Mouse (Mus musculus) spleen, adult 12 weeks (tissue): ENCODE measurements around the gene Cmtm6.
A peak's percentile ranks its signal among the peaks of the same experiment; 100 is the strongest.
"Not testable (repeated sequence)": the region's sequence is repeated elsewhere in the genome, so short reads cannot be mapped to it uniquely, and the experiment has no call there.

Experiments
- DNase-seq: peaks from one replicate; pipeline ENCODE4 v3.0.0; 2022; ENCODE audit warnings: low spot score

Cmtm6 gene

DNA sequence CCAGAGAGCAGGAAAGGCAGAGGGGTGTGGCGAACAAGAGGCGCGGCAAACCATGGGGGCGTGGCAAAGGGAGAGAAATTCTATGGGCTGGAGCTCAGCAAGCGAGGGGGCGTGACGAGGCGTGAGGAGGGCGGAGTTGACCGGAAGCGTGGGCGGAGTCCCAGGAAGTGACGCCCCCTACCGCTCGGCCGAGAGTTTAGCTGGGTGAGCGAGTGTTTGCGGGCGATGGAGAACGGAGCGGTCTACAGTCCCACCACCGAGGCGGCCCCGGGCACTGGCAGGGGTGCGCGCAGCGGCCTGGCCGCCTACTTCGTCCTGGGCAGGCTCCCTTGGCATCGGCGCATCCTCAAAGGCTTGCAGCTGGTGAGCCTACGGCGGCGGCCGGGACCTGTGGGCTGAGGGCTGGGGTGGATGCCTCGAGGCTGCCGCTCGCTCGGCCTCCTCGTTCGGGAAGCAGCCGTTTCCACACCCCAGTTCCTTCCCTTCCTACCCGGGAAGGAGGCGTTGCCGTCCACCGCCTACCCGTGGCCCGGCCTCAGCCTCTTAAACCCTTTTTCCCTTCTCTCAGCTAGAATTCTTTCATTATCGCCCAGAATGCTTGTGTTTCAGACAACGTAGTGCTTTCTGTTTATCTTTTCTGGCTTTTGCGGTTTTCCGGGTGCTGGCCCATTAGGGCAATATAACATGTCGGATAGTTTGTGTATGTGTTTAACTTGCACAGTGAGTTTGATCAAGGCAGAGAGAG, at the start of gene Cmtm6:
Gene Cmtm6 (plus strand): TSS at position 106 of the 745 bp plus-strand sequence.
- DNase-seq, result peak; percentile 98

DNA sequence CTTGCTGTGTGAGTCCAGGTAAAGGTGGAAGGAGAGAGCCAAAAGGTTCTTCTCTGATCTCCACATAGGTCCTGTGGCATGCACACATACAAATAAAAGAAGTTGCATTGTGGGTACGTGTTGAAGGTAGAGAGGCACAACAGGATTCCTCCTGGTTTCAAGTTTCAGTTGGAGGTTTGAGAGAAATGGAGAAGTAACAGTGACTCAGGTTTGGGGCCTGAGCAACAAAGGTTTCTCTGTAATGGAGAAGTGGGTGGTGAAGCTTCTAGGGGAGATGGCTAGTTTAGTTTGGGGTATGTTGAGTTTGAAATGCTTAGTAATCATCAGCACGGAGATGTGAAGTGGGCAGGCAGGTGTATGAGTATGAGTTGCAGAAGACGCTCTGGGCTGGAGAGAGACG, 48.7 kb upstream of the Cmtm6 start:
- DNase-seq, result no peak

DNA sequence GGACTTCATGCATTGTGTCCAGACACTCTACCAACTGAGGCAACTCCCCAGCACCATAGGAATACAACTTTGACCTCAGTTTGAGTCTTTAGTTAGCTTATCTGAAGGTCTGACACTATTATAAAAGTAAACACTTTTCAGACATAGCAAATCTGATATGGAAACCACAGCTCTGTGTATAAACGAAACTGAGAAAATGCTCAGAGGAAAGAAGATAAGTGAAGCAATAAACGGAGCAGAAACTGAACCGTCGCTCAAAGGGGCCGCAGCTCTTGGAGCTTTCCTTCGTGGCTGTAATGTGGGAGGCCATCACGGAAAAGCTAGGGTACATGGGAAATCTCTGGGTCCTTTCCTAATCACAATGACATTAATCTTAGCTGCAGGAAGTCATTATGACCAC, 44.7 kb upstream of the Cmtm6 start:
- DNase-seq, result no peak

DNA sequence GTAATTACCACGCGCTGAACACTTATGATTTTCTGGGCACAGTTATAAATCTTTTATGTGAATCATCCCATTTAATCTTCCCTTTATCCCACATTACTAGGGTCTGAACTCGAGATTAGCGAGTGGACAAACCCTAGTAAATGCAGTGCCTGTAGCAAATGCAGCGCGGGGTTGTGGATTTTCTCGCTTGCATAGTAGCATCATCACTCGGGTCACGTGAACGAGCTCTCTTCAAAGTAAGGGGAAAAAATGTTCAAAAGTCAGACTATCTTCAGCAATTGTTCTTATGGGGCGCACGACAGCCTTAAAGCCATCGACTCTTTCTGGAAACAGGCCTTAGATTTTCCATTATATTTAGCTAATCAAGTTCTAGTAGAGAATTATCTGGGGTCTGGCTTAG, 43.3 kb upstream of the Cmtm6 start:
- DNase-seq, result no peak

DNA sequence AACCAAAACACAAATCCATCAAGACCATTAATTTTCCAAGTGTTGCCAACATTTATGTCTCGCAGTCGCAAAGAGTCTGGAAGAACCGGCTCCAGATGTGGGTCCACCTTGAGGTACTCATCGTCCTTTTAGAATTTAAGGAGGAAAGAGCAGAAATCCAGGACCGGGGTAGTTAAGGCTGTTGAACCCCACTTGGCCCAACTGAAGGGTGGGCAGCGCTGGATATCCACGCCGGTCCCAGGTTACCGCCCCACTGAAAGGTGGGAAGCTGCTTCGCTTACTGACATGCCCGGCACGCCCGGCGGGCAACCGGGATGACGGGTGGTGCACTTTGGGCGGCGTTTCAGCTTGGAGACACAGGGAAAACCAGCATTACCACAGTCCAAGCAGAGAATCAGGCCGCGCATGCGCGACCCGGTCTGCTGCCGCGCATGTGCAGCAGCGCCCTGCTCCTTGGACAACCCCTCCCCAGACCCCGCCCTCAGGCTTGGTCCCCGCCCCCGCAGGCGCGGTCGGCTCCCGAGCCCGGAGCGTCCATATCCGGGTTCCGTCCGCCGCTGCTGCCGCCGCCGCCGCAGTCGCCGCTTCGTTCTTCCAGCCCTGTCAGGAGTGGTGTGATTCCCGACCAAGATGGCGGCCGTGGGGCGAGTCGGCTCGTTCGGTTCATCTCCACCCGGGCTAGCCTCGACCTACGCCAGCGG, 42.5 kb upstream of the Cmtm6 start, which contains the start of gene Dync1li1:
Gene Dync1li1 (plus strand): TSS at position 539 of the 701 bp plus-strand sequence.
- peak; percentile 95 for DNase-seq

DNA sequence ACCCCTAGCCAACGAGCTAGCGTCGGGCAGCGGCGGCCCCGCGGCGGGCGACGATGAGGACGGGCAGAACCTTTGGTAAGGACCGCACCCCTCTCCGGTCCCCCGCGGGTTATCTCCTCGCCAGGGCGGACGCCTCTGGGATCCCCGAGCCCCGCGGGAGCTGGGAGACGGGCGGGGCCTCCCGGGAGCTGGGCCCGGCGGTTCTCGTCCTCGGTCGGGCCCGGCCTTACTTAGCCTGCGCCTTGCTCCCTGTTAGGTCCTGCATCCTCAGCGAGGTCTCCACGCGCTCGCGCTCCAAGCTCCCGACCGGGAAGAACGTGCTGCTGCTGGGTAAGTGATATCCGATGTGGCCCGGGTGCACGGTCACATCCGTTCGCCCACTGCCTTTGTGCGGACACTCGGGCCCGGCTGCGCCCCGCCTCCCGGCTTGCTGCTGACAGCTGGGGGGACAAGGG, 41.9 kb upstream of the Cmtm6 start:
- no peak for DNase-seq

DNA sequence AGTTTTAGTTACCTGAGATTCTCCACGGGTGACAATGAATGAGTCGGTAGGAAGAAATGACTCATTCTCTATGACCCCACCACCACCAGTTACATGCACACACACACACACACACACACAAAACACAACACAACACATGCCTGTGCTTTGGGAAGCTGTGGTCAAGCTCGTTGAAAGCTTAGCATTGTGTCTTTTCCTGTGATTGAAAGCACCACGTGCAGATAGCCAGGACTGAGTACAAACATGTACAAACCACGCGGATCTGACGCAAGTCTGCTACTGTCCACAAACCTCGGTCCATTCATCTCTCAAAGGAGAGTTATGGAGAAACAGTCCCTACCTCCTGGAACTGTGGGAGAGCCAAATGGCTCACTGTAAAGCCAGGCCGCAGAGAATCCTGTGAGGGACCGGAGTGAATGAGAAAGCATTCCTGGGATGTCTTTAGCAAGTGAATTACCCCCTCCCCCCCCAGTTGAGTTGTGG, 40.8 kb upstream of the Cmtm6 start:
- no peak for DNase-seq

DNA sequence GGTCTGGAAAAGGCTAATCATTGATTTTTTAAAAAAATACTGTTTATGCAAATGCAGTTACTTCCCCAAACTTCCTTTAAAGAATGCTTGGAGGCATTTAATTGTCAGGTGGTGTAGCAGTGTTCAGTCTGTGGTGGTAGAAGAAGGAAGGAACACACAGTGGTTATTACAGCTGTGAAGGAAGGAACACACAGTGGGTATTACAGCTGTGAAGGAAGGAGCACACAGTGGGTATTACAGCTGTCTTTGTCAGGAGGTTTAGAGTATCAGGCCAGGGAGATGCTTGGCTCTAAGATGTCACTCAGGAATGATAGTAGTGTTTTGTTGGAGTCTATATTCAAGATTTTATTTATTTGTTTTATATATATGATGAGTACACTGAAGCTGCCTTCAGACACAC, 39.8 kb upstream of the Cmtm6 start:
- DNase-seq, result no peak

DNA sequence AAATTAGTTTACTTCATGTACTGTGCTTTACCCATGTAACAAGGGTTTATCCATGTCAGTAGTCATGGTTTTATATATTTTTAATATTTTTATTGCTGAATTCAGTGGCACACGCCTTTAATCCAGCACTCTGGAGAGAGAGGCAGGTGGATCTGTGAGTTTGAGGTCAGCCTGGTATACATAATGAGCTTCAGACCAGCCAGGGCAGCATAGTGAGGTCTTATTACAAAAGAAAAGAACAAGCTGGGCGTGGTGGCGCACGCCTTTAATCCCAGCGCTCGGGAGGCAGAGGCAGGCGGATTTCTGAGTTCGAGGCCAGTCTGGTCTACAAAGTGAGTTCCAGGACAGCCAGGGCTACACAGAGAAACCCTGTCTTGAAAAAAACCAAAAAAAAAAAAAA, 35.3 kb upstream of the Cmtm6 start:
- DNase-seq, result not testable (repeated sequence)

DNA sequence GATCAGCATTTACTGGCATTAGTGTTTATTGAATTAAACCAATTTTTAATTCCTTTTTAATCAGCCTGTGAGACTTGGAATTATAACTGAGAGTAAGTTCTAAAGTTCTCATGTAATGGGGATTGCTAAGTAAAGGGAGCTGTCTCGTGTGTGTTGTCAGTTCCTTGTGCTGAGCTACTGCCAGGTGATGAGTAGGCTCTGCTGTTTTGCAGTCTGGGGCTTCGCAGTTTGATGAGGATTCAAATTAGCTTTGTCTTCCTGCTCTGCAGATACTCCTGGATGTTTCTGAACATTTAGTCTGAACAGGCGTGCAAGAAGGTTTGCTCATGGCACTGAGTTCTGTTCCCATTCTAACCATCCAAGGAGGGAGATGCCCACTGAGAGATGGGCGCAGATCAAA, 33.8 kb upstream of the Cmtm6 start:
- no peak for DNase-seq

DNA sequence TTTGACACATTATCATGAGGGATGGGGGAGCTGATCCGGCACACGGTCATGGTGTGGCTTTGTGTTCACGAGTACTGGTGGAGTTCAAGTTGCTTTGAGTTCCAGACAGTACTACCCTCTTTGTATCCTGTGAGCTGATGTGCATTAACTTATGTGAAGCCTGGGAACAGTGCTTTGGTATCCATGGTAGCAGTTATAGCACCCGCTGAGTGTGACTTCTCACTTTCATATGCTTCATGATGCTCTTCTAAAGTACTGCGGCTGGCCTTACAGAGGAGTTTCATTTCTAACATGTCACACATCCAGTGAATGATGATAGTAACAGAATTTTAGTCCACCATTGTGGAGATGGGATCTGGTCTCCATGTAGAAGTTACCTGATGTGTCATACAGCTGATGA, 33.0 kb upstream of the Cmtm6 start:
- DNase-seq, result no peak

DNA sequence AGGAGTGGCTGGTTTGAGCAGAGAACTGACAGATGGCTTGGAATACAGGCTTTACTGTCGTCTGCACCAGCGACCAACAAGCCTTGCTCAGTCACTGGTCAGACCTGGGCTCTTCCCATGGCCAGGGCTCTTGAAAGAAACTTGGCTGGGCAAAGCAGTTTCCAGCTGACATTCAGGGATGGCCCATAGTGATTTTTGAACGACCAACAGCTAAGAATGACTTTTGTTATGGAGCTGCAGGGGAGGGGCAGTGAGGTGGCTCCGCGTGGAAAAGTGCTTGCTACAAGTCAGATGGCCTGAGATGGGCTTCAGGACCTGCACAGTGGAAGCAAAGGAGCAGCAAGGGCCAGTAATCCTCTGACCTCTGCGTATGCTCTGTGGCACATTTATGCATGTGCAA, 31.7 kb upstream of the Cmtm6 start:
- no peak for DNase-seq

DNA sequence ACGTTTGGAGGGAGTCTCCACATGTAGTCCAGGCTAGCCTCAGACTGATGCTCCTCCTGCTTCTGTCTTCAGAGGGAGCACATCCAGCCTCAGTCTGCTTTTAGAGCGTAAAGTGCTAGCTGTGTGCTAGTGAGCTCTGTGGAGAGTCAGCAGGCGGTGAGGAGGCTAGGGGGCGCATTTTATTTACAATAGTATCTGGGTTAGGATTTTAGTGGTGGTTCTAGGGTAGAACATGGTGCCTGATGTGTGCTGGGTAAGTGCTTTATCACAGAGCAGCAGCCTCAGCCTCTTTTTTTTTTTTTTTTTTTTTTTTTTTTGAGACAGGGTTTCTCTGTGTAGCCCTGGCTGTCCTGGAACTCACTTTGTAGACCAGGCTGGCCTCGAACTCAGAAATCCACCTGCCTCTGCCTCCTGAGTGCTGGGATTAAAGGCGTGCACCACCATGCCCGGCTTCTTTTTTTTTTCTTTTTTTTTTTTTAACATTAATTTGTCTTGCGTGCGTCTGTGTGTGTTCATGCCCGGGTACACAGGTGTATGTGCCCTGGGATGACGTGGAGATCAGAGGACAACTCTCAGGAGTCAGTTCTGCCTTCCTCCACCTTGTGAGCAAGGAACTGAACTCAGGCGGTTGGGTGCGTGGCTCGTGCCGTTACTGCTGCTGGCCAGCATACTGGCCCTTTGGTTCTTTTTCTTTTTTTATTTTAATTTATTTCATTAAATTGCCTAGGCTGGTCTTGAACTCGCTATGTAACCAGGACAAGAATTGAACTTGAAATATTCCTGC, 30.8 kb upstream of the Cmtm6 start:
- no peak for DNase-seq

DNA sequence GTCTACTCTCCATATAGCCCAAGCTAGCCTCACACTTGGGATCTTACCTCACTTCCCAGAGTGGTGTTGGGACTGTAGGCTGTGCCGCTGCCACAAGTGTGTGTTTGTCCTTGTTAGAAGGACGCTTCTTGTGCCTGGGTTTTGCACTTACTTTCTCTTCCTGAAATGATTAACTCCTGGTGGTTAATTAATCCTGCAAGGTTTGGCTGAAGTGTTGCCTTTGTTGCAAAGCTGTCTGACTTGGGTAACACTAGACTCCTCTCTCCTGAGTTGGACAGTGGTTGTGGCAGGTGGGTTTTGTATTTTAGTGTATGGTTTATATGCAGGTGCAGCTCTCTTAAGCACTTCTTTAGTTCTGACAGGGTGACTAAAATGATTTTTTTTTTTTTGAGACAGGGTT, 29.9 kb upstream of the Cmtm6 start:
- no peak for DNase-seq

DNA sequence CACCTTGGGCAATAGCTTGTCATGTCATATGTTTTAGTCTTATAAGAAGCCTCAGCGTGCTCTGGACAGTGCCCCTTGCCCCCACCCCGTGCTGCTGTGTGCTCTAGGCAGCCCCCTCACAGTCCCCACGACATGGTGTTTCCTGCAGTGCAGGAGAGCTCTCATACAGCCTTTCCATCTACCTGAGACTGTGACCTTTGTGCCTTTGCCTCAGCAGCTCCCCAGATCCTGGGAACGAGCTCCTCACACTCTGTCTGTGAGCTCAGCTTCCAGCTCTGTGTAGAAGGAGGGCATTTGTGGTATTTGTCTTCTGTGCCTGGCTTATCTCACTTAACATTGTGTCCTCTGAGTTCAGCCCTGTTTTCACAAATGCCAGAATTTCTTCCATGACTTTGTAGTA, 29.0 kb upstream of the Cmtm6 start:
- DNase-seq, result no peak

DNA sequence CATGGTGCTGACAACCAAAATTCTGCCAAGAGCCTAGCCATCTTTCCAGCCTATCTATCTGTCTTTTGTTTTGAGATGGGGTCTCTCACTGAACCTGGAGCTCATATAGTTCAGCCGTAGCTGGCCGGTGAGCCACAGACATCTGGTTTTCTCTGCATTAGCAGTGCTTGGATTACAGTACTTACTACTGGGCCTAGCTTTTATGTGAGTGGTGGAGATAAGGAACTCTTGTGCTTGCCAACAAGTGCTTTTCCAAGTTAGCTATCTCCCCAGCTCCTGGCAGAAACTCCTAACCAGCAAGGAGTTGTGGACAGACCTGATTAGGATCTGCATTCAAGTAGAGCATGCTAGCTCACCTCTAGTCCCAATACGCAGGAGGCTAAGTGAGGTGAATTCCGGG, 23.1 kb upstream of the Cmtm6 start:
- no peak for DNase-seq

DNA sequence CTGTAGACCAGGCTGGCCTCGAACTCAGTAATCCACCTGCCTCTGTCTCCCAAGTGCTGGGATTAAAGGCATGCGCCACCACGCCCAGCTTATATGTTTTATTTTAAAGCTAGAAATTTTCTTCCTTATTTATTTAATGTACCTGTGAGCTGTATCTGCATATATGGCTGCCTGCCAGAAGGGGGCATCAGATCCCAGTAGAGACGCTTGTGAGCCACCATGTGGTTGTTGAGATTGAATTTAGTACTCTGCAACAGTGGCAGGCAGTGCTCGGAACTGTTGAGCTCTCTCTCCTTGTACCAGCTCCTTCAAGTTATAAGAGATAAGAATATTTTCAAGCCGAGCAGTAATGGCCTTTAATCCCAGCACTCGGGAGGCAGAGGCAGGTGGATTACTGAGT, 20.6 kb upstream of the Cmtm6 start:
- DNase-seq, result no peak

DNA sequence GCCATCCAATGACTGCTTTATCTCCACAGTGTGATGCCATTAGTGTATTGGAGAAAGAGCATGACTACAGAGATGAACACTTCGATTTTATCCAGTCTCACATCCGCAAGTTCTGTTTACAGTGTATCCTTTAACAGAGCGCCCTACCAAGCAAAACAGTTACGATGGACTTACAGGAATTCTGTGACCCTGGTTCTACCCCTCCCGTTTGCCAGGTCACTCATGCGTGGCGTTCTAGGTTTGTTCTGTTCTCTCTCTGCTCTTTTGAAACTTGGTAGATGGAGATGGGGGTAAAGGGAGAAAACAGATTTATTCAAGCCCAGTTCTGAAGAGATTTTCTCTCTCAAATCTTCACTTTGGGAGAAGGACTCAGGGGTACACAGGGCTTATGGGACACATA, 17.4 kb upstream of the Cmtm6 start:
- no peak for DNase-seq

DNA sequence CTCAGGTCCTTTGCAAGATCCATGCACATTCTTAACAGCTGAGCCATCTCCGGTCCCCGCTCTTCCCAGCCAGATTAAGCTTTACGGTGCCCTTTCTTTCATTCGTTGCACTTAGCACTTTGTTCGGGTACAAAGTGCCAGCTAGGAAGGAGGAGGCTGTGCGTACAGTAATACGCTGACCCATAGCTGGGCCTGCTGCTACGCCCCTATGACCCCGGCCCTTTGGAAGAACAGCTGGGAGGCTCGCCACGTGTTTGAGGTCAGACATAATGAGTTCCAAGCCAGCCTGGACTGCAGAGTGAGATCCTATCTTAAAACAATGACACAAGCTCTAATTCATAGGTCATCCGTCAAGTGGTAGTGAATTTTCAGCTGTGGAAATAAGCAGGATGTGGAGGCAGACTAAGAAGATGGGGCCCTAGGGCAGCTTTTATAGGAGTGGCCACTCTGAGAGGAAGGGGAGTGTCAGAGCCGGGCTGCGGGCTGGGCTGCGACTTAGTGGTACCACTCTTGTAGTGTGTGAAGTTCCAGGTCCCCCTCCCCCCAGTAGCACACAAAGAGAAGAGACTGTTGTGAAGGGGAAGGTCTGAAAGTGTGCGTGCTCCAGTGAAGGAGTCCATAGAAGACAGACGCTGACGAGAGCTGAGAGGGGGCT, 14.1 kb upstream of the Cmtm6 start:
- no peak for DNase-seq

DNA sequence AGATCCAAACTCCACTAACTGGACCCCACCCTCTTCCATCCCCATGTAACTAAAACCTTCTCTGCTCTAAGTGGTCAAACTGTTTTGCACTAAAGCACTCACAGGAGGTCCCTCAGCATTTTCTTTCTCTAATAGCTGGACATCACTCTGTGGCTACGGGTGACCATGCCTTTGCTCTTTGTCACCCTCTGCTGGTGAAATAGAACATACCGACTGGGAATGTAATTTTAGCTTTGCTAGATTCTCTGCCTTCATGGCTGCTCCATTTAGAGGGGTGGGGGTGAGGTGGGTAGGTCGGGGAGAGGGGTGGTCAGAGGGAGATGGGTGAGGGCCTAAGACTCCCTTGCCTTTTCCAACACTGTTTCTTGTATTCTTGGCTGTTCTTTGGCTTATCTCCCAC, 3.6 kb upstream of the Cmtm6 start:
- no peak for DNase-seq

DNA sequence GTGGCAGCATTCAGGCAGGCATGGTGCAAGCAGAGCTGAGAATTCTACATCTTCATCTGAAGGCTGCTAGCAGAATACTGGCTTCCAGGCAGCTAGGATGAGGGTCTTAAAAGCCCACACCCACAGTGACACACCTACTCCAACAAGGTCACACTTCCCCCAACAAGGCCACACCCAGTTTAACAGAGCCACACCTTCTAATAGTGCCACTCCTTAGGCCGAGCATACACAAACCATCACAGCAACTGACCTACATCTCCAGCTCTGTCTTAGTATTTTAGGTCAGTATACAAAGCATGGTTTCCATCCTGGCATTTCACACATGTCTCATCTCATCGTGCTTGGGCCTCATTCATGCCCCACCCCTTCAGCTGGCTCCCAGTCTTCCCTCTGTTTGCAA, 2.5 kb upstream of the Cmtm6 start:
- not testable (repeated sequence) for DNase-seq
